Mouse (Mus musculus): ENCODE measurements around the gene Abhd18.

DNA sequence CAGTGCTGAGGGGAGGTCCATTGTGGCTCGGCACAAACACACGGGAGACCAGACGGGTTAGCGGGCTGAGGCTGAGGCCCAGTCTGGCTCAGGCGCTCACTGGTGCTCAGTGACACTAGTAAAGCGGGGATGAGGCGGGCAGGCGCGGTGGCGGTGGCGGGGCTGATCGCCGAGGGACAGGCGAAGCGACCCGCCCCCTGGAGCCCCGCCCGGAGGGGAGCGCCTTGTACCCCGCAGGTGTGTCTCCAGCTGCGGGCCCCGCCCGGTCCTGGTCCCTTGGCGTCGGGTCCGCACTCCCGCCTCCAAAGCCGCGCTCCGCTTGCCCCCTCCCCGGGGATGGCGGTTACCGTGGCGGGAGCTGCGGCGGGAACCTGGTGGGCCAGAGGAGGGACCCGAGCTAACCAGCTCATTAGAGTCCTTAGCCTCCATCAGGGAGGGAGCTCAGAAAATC, 46.4 kb upstream of the Abhd18 start:
- TF ChIP-seq CTCF (IDR thresholded peaks at IDR 0.05; ENCODE audit: low read depth, low read length) = no peak
- no peak for TF ChIP-seq POLR2A (IDR thresholded peaks at IDR 0.05; ENCODE audit: insufficient read depth, low read length)

Data from ES-Bruce4 (cell line).